Mouse (Mus musculus) CH12.LX (cell line): ENCODE data around the gene Syp. TPM values are rescaled to one million over a fixed set of nuclear protein-coding genes. Genes with fewer than 3 reads are reported as not detected.

Experiments used
- DNase-seq: peaks from one replicate; pipeline ENCODE4 v3.0.0-alpha.2; 2013; ENCODE audit errors: extremely low read depth
- H3K27ac ChIP-seq: 2 replicates; pipeline ENCODE4 v1.5.1; 2012; ENCODE audit warnings: low read depth, mild to moderate bottlenecking, control low read depth, moderate library complexity; ENCODE audit not compliant: insufficient read depth
- H3K27me3 ChIP-seq: replicated peaks from 2 replicates; pipeline ENCODE3; 2012; ENCODE audit warnings: inconsistent platforms
- H3K36me3 ChIP-seq, 2 experiments: replicated peaks in 1 of 2; 2 replicates each; pipeline versions ENCODE3 to v1.6.1; 2012; ENCODE audit warnings: inconsistent platforms in 1 of 2, low read length in 1 of 2, mild to moderate bottlenecking in 1 of 2, mixed read lengths in 1 of 2, moderate library complexity in 1 of 2; ENCODE audit not compliant: control insufficient read depth in 1 of 2, insufficient read depth in 1 of 2
- H3K4me1 ChIP-seq, 2 experiments: 2 replicates each; pipeline ENCODE4 v1.6.1; 2012; ENCODE audit warnings: inconsistent platforms in 1 of 2, moderate library complexity in 1 of 2; ENCODE audit not compliant: insufficient read depth in 2 of 2, control insufficient read depth in 1 of 2
- H3K4me2 ChIP-seq: 2 replicates; pipeline ENCODE4 v1.6.1; 2012; ENCODE audit warnings: low read depth, mild to moderate bottlenecking, control low read depth; ENCODE audit not compliant: poor library complexity, insufficient read depth, severe bottlenecking
- H3K4me3 ChIP-seq, 3 experiments: fragments of 150-350 bp in 1 of 3; sonication (generic) in 1 of 3; replicated peaks in 1 of 3; 2 replicates each; pipeline versions ENCODE3 to v1.5.1; 2011 to 2012; ENCODE audit warnings: low read depth in 2 of 3, low read length in 2 of 3, mild to moderate bottlenecking in 2 of 3, moderate library complexity in 2 of 3, control low read depth in 1 of 3, improper control_type of control experiment in 1 of 3, inconsistent platforms in 1 of 3, mixed read lengths in 1 of 3; ENCODE audit not compliant: poor library complexity in 1 of 3
- H3K79me2 ChIP-seq: replicated peaks from 2 replicates; pipeline ENCODE4 v1.6.1; 2012; ENCODE audit warnings: mild to moderate bottlenecking, moderate library complexity; ENCODE audit not compliant: control insufficient read depth, poor library complexity, insufficient read depth, severe bottlenecking; ENCODE audit errors: extremely low read depth
- H3K9ac ChIP-seq: 2 replicates; pipeline ENCODE4 v1.6.1; 2012; ENCODE audit warnings: low read depth, mild to moderate bottlenecking, control low read depth, moderate library complexity; ENCODE audit not compliant: insufficient read depth
- H3K9me3 ChIP-seq: replicated peaks from 2 replicates; pipeline ENCODE3; 2012; ENCODE audit warnings: low read length, inconsistent platforms, mixed read lengths
- CHD2 ChIP-seq: IDR thresholded peaks from 2 replicates; pipeline ENCODE4 v1.6.1; 2011; ENCODE audit warnings: low read length, improper control_type of control experiment
- ELF1 ChIP-seq: IDR thresholded peaks from 2 replicates; pipeline ENCODE4 v1.6.1; 2014; ENCODE audit warnings: low read depth, mild to moderate bottlenecking, inconsistent platforms, low read length, improper control_type of control experiment
- EP300 ChIP-seq: IDR thresholded peaks from 2 replicates; pipeline ENCODE4 v1.6.1; 2011; ENCODE audit warnings: low read length, improper control_type of control experiment
- HCFC1 ChIP-seq: IDR thresholded peaks from 2 replicates; pipeline ENCODE4 v1.6.1; 2012; ENCODE audit warnings: low read depth, mild to moderate bottlenecking, inconsistent platforms, low read length, improper control_type of control experiment
- KAT2A ChIP-seq: IDR thresholded peaks from 2 replicates; pipeline ENCODE4 v1.6.1; 2012; ENCODE audit warnings: low read length, improper control_type of control experiment, inconsistent platforms; ENCODE audit not compliant: insufficient replicate concordance
- MAFK ChIP-seq: IDR thresholded peaks from 2 replicates; pipeline ENCODE4 v1.6.1; 2011; ENCODE audit warnings: low read length, improper control_type of control experiment; ENCODE audit not compliant: insufficient replicate concordance
- MAZ ChIP-seq: IDR thresholded peaks from 2 replicates; pipeline ENCODE4 v1.6.1; 2012; ENCODE audit warnings: low read depth, mild to moderate bottlenecking, inconsistent platforms, low read length, improper control_type of control experiment, moderate library complexity
- MEF2A ChIP-seq: IDR thresholded peaks from 2 replicates; pipeline ENCODE4 v1.6.1; 2014; ENCODE audit warnings: low read depth, mild to moderate bottlenecking, inconsistent platforms, low read length, improper control_type of control experiment, borderline replicate concordance
- MXI1 ChIP-seq: IDR thresholded peaks from 2 replicates; pipeline ENCODE4 v1.6.1; 2011; ENCODE audit warnings: mild to moderate bottlenecking, low read depth, low read length, improper control_type of control experiment
- MYC ChIP-seq: IDR thresholded peaks from 2 replicates; pipeline ENCODE4 v1.6.1; 2011; ENCODE audit warnings: low read depth, mild to moderate bottlenecking, improper control_type of control experiment, low read length
- NRF1 ChIP-seq: IDR thresholded peaks from 2 replicates; pipeline ENCODE4 v1.6.1; 2014; ENCODE audit warnings: low read depth, mild to moderate bottlenecking, inconsistent platforms, low read length, improper control_type of control experiment, moderate library complexity
- POLR2A ChIP-seq: IDR thresholded peaks from 2 replicates; pipeline ENCODE4 v1.6.1; 2011; ENCODE audit warnings: low read depth, mild to moderate bottlenecking, improper control_type of control experiment, low read length
- POLR2AphosphoS2 ChIP-seq: IDR thresholded peaks from 2 replicates; pipeline ENCODE4 v1.6.1; 2011; ENCODE audit warnings: low read depth, low read length, improper control_type of control experiment
- RCOR1 ChIP-seq: conservative IDR thresholded peaks from 2 replicates; pipeline ENCODE4 v1.6.1; 2012; ENCODE audit warnings: low read depth, mild to moderate bottlenecking, inconsistent platforms, low read length, improper control_type of control experiment
- SIN3A ChIP-seq: IDR thresholded peaks from 2 replicates; pipeline ENCODE4 v1.6.1; 2012; ENCODE audit warnings: low read length, improper control_type of control experiment, inconsistent platforms
- SMC3 ChIP-seq: IDR thresholded peaks from 2 replicates; pipeline ENCODE4 v1.6.1; 2011; ENCODE audit warnings: low read depth, low read length, improper control_type of control experiment
- TBP ChIP-seq: conservative IDR thresholded peaks from 2 replicates; pipeline ENCODE4 v1.6.1; 2011; ENCODE audit warnings: low read depth, low read length, improper control_type of control experiment
- TCF12 ChIP-seq: IDR thresholded peaks from 2 replicates; pipeline ENCODE4 v1.6.1; 2014; ENCODE audit warnings: low read depth, mild to moderate bottlenecking, inconsistent platforms, low read length, improper control_type of control experiment
- UBTF ChIP-seq: IDR thresholded peaks from 2 replicates; pipeline ENCODE4 v1.6.1; 2012; ENCODE audit warnings: low read depth, mild to moderate bottlenecking, inconsistent platforms, low read length, improper control_type of control experiment, moderate library complexity
- ZKSCAN1 ChIP-seq: IDR thresholded peaks from 2 replicates; pipeline ENCODE4 v1.6.1; 2012; ENCODE audit warnings: low read depth, inconsistent platforms, low read length, improper control_type of control experiment, borderline replicate concordance
- ZMIZ1 ChIP-seq: IDR thresholded peaks from 2 replicates; pipeline ENCODE4 v1.6.1; 2012; ENCODE audit warnings: low read depth, mild to moderate bottlenecking, inconsistent platforms, low read length, improper control_type of control experiment
- dilution Hi-C: fragments of 300-500 bp; cut with MboI; formaldehyde crosslinking; loops from 2 replicates; pipeline ENCODE4 v1.14.3; 2020; ENCODE audit warnings: low sequenced_read_pairs; ENCODE audit not compliant: extremely low pct_unique_long_range_greater_than_20kb, extremely low pct_ligation_motif_present
- in situ Hi-C: fragments of 300-500 bp; cut with MboI; formaldehyde crosslinking; loops from 3 replicates; pipeline ENCODE4 v1.14.3; 2019; ENCODE audit warnings: low sequenced_read_pairs, low pct_ligation_motif_present, low pct_unique_long_range_greater_than_20kb, mixed read lengths
- polyA plus RNA-seq: library from polyadenylated mRNA; unstranded; fragments of >175 nt; gene quantifications from 2 replicates; pipeline ENCODE4 v1.2.1, GENCODE M21; 2012; ENCODE audit warnings: low read depth; ENCODE audit not compliant: insufficient read length
- total RNA-seq, 2 experiments: library from RNA; depleted of rRNA; stranded (reverse); fragments of 300-350 nt in 1 of 2; fragments of >200 nt in 1 of 2; gene quantifications; 2 replicates each; pipeline ENCODE4 v1.2.3; 2012 to 2014

Gene Syp
- total RNA-seq (2012; rRNA removed): 0.80 and 1.2 TPM in 2 replicates
- total RNA-seq (2014; rRNA removed): 0.27 TPM in 2 replicates
- 0.65 and 0.74 TPM in 2 replicates for polyA plus RNA-seq

- Histone ChIP-seq H3K4me1 (peaks cover 0 to 4% of the 10 kb centered on the region in 2 experiments; a peak in 1 of 4 replicates), H3K9ac (peak within 1 kb of the TSS; percentile 48; the same call in 1 of the 2 replicates), H3K79me2 (no peaks in the 10 kb centered on the region), H3K4me3 (peak within 1 kb of the TSS; percentile 15 to 58 (median 36)), H3K4me2 (peak within 1 kb of the TSS; percentile 93), H3K36me3 (no peaks in the 10 kb centered on the region), H3K27me3 (peaks cover 13% of the 10 kb centered on the region), H3K9me3 (no peaks in the 10 kb centered on the region), H3K27ac (no peak within 1 kb of the TSS)
- TF ChIP-seq UBTF: no peak
- TF ChIP-seq POLR2AphosphoS2: no peak
- TF ChIP-seq POLR2A: peak; percentile 42; the same call in 1 of the 2 replicates
- TF ChIP-seq TCF12: peak; percentile 28; the same call in 1 of the 2 replicates
- TF ChIP-seq MEF2A: 0 out of 2 replicates have a peak, but pooled peaks have one; percentile 16
- peak; percentile 36; the same call in 1 of the 2 replicates for TF ChIP-seq ELF1
- TF ChIP-seq HCFC1: peak; percentile 47; the same call in 1 of the 2 replicates
- TF ChIP-seq NRF1: peak; percentile 82
- no peak for TF ChIP-seq KAT2A
- TF ChIP-seq CHD2: no peak
- 0 out of 2 replicates have a peak, but pooled peaks have one; percentile 62 for TF ChIP-seq MAZ
- no peak for TF ChIP-seq SMC3
- TF ChIP-seq MAFK: no peak
- no peak for TF ChIP-seq MYC
- TF ChIP-seq SIN3A: peak; percentile 87
- TF ChIP-seq MXI1: peak; percentile 75
- no peak for TF ChIP-seq RCOR1
- TF ChIP-seq TBP: no peak
- TF ChIP-seq ZMIZ1: no peak
- TF ChIP-seq ZKSCAN1: no peak
- no peak for TF ChIP-seq EP300
- in situ Hi-C loops (no loop called here), dilution Hi-C loops (no loop called here)
- DNase-seq: peak; percentile 68
Measured at GRCm38 (mm10) chrX:7638401-7639091, at the start of gene Syp. Syp (plus strand) TSS chrX:7638471.
